Mouse (Mus musculus): ENCODE data around the gene Inpp5b. TPM values are rescaled to one million over a fixed set of nuclear protein-coding genes. Genes with fewer than 3 reads are reported as not detected.
"Not testable (repeated sequence)": the region's sequence is repeated elsewhere in the genome, so short reads cannot be mapped to it uniquely, and the experiment has no call there.

Inpp5b gene
- polyA plus RNA-seq, 1 experiment, result 47.3 TPM

GRCm38 (mm10) chr4:124703406-124703805 is 38.2 kb upstream of the Inpp5b start:
- no peak for TF ChIP-seq CTCF (IDR thresholded peaks at IDR 0.05; ENCODE audit: borderline replicate concordance, extremely low read depth, insufficient read depth, insufficient read length)
- no peak for TF ChIP-seq POLR2A (IDR thresholded peaks at IDR 0.05; ENCODE audit: borderline replicate concordance, extremely low read depth, insufficient read depth, insufficient read length, poor library complexity, severe bottlenecking)
- no peak for DNase-seq (ENCODE audit: low read depth)

GRCm38 (mm10) chr4:124703881-124704796 is 37.5 kb upstream of the Inpp5b start:
- DNase-seq (ENCODE audit: low read depth), result peak; percentile 74

GRCm38 (mm10) chr4:124704797-124705474 is 36.7 kb upstream of the Inpp5b start:
- DNase-seq (ENCODE audit: low read depth), result peak; percentile 46
- TF ChIP-seq CTCF (IDR thresholded peaks at IDR 0.05; ENCODE audit: borderline replicate concordance, extremely low read depth, insufficient read depth, insufficient read length) (no peak), POLR2A (IDR thresholded peaks at IDR 0.05; ENCODE audit: borderline replicate concordance, extremely low read depth, insufficient read depth, insufficient read length, poor library complexity, severe bottlenecking) (no peak)

More at GRCm38 (mm10) chr4:124703881-124704796, 37.5 kb upstream of the Inpp5b start:
- no peak for TF ChIP-seq CTCF (IDR thresholded peaks at IDR 0.05; ENCODE audit: borderline replicate concordance, extremely low read depth, insufficient read depth, insufficient read length)
- TF ChIP-seq POLR2A (IDR thresholded peaks at IDR 0.05; ENCODE audit: borderline replicate concordance, extremely low read depth, insufficient read depth, insufficient read length, poor library complexity, severe bottlenecking), result no peak

GRCm38 (mm10) chr4:124705661-124706269 is 35.9 kb upstream of the Inpp5b start:
- DNase-seq (ENCODE audit: low read depth), result no peak
- no peak for TF ChIP-seq CTCF (IDR thresholded peaks at IDR 0.05; ENCODE audit: borderline replicate concordance, extremely low read depth, insufficient read depth, insufficient read length)
- TF ChIP-seq POLR2A (IDR thresholded peaks at IDR 0.05; ENCODE audit: borderline replicate concordance, extremely low read depth, insufficient read depth, insufficient read length, poor library complexity, severe bottlenecking), result no peak

- DNase-seq (ENCODE audit: low read depth), result not testable (repeated sequence)
Observed at GRCm38 (mm10) chr4:124707381-124708199, 34.1 kb upstream of the Inpp5b start.

- not testable (repeated sequence) for DNase-seq (ENCODE audit: low read depth)
Observed at GRCm38 (mm10) chr4:124708200-124708517, 33.5 kb upstream of the Inpp5b start.

- TF ChIP-seq CTCF (IDR thresholded peaks at IDR 0.05; ENCODE audit: borderline replicate concordance, extremely low read depth, insufficient read depth, insufficient read length) (no peak), POLR2A (IDR thresholded peaks at IDR 0.05; ENCODE audit: borderline replicate concordance, extremely low read depth, insufficient read depth, insufficient read length, poor library complexity, severe bottlenecking) (no peak)
- DNase-seq (ENCODE audit: low read depth), result peak; percentile 74
Observed at GRCm38 (mm10) chr4:124708518-124709477, 32.9 kb upstream of the Inpp5b start.

- TF ChIP-seq CTCF (IDR thresholded peaks at IDR 0.05; ENCODE audit: borderline replicate concordance, extremely low read depth, insufficient read depth, insufficient read length), result no peak
- TF ChIP-seq POLR2A (IDR thresholded peaks at IDR 0.05; ENCODE audit: borderline replicate concordance, extremely low read depth, insufficient read depth, insufficient read length, poor library complexity, severe bottlenecking), result no peak
- DNase-seq (ENCODE audit: low read depth), result no peak
Observed at GRCm38 (mm10) chr4:124709961-124710446, 31.6 kb upstream of the Inpp5b start.

GRCm38 (mm10) chr4:124710776-124711291 is 30.8 kb upstream of the Inpp5b start:
- TF ChIP-seq CTCF (IDR thresholded peaks at IDR 0.05; ENCODE audit: borderline replicate concordance, extremely low read depth, insufficient read depth, insufficient read length) (peak; percentile 64; the same call in 1 of the 2 replicates), POLR2A (IDR thresholded peaks at IDR 0.05; ENCODE audit: borderline replicate concordance, extremely low read depth, insufficient read depth, insufficient read length, poor library complexity, severe bottlenecking) (no peak)
- DNase-seq (ENCODE audit: low read depth), result peak; percentile 72

- DNase-seq (ENCODE audit: low read depth), result no peak
- TF ChIP-seq POLR2A (IDR thresholded peaks at IDR 0.05; ENCODE audit: borderline replicate concordance, extremely low read depth, insufficient read depth, insufficient read length, poor library complexity, severe bottlenecking) (no peak), CTCF (IDR thresholded peaks at IDR 0.05; ENCODE audit: borderline replicate concordance, extremely low read depth, insufficient read depth, insufficient read length) (no peak)
Observed at GRCm38 (mm10) chr4:124712618-124713017, 29.0 kb upstream of the Inpp5b start.

- DNase-seq (ENCODE audit: low read depth), result not testable (repeated sequence)
Observed at GRCm38 (mm10) chr4:124713850-124714249, 27.8 kb upstream of the Inpp5b start.

Measured in brain, embryonic 14.5 days (tissue).